Mouse (Mus musculus) heart, adult 8-10 months (tissue): ENCODE measurements around the gene Herc2. TPM values are rescaled to one million over a fixed set of nuclear protein-coding genes. Genes with fewer than 3 reads are reported as not detected.

Experiments
- DNase-seq: peaks from one replicate; pipeline ENCODE4 v3.0.0; 2022; ENCODE audit warnings: low spot score
- total RNA-seq, 4 experiments: library from RNA; stranded (reverse); gene quantifications; 2 replicates each; pipeline ENCODE4 v1.2.4; 2022

The Herc2 gene
- total RNA-seq, 4 experiments from 2014 or later = 41.9 to 48.4 (median 45.2) TPM

DNA sequence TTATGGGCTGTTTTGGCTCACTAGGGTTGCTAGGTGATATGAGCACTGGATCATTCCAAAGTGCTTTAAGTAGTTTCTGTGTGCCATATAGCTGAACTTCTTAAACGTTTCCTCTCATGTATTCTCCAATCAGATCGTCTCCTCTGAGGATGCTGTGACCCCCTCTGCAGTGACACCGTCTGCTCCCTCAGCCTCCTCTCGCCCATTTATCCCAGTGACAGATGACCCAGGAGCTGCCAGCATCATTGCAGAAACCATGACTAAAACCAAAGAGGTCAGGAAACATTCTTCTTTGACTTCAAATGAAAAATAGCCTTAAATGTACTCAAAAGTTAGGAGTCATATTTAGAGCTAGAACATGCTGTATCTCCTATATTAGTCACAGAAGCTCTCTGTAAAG, 141.7 kb downstream of the Herc2 start:
- no peak for DNase-seq

DNA sequence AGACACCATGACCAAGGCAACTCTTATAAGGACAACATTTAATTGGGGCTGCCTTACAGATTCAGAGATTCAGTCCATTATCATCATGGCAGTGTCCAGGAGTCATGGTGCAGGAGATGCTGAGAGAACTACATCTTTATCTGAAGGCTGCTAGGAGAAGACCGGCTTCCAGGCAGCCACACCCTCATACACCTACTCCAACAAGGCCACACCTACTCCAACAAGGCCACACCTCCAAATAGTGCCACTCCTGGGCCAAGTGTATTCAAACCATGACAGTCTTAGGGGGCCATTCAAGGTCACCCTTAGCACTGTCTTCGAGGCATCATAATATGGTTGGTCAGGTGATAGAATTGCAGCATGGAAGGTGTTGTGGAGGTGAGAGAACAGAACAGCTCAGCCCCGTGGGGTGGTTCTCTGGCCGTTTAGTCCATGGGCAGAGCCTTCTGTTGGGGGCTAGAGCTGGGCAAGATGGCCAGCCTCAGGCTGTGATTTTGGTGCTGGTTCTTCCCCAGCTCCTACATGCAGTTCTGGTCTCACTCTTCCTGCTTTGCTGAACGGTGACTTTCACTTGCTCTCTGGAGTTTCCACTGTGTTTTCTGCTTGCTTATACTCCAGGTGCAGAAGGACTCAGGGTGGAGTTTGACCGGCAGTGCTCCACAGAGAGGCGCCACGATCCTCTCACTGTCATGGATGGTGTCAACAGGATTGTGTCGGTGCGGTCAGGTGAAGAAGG, 151.7 kb downstream of the Herc2 start:
- no peak for DNase-seq

GRCm38 (mm10) chr7:56202843-56203242, 152.8 kb downstream of the Herc2 start:
- no peak for DNase-seq

GRCm38 (mm10) chr7:56203286-56203685, 153.3 kb downstream of the Herc2 start:
- no peak for DNase-seq

DNA sequence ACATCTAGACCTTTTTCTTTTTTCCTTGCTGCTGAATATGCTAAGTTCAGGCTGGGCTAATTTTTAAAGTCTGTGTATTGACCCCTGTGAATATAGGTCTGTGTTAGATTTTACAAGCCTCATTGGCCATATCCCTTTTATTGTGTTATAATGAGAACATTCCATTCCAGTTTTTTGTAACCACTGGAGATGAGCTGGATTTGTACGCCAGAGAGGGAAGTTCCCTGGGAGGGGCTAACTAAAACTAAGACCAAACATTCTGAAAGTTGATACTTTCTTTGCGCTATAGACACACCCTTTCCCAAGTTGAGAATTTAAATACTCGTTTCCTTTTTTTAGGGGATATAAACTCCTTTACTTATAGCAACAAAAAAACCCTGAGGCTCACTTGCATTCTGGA, 154.9 kb downstream of the Herc2 start:
- no peak for DNase-seq

GRCm38 (mm10) chr7:56220811-56221210, 170.8 kb downstream of the Herc2 start:
- DNase-seq = no peak

DNA sequence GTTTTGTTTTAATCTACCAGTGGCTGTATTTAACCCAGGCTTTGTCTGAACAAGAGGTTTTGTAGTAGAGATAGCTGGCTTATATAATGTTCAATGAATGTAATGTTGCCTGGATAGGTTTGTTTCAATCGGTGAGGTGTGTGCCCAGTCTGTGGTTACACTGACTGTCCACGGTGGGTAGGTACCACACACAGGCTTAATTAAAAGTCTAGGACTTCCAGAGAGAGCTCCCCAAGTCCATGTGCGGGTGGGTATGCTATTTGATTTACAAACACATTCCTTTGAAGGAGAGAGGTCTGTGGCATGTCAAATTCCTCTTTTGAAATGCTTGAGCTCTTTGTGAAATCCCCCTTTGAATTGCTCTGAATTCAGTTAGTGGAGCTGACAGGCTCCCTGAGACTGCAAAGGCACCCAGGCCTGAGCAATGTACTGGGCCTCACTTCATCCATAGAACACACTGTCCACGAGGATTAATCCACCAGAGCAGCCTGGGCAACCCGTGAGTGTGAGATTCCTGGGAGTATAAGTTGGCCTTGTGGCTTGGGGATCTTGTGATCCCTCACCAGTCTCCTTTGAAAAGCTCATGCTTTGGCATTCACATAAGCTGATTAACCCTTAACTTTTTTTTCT, 185.9 kb downstream of the Herc2 start:
- DNase-seq = no peak

DNA sequence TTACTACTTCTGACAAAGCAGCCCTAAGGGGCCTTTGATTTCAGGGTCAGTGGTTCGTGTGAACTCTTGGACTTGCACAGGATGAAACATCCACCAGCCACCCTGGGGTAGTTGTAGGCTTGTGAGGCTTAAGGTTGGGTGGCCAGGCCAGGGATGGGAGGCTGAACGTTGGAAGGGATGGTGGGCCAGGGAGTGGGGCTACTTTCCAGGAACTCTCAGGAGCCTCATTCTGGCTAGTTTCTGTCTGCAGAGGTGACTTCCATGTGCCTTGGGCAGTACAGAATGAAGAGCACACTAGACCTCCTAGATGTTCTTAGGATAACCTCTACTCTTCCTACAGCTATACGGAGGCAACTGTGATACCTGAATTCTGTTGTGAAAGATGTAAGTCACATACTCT, 186.6 kb downstream of the Herc2 start:
- DNase-seq = no peak

DNA sequence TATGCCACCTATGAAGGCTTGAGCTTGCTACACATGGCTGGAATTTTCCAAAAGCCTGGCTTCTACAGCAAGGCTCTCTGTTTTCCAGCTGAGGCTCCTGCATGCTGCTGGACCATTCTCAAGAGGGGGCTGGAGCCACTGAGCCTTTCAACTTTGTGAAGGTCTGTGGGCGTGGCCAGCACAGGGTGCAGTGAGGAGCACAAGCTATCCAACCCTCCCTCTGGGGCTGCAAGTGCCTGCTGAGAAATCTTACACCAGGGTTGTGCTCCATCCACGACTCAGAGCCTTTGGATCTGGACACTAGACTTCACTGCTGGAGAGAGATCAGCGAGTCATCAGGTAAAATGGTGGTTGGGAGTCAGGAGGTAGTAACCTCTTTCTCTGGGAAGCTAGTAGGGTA, 189.5 kb downstream of the Herc2 start, which contains the start of gene Oca2:
TSS of gene Oca2 (plus strand) at position 218 of the 400 bp plus-strand sequence.
- DNase-seq = no peak

- DNase-seq = no peak
These were observed 204.6 kb downstream of the Herc2 start for GRCm38 (mm10) chr7:56254568-56254967.

- DNase-seq = no peak
These were observed 208.0 kb downstream of the Herc2 start for GRCm38 (mm10) chr7:56257875-56258441.

DNA sequence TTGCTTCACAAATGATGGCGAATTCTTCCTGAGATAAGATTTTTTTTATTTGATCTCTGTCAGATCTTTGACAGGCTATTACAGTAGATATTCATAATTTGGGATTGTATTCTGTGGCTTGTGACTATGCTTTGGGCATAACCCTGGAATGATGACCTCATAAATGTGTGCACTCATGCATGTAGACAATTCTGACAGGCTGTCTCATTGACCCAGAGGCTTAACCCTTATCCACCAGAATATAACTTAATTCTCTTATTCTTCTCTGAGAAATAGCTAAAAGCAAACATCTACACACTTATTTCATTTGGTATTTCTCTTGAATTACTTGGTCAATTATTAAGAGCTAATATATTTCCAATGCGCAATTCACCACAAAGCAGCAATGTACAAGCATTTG, 227.5 kb downstream of the Herc2 start:
- DNase-seq = no peak

Other genes starting within 250 kb of the Herc2 start
- gene Cyfip1, start 208.5 kb upstream of the Herc2 start, total RNA-seq = 10 to 100 TPM; 32.5 to 36.0 (median 34.7) TPM
- 10 to 100 TPM; 31.8 to 36.3 (median 33.3) TPM for gene Nipa2, start 87.7 kb upstream of the Herc2 start, total RNA-seq
- 1 to 10 TPM; 7.4 to 9.0 (median 7.8) TPM for gene Nipa1, start 30.2 kb upstream of the Herc2 start, total RNA-seq
- gene Oca2, start 189.6 kb downstream of the Herc2 start, total RNA-seq = not detected